Mouse (Mus musculus) neural tube, embryonic 14.5 days (tissue): Measurements from ENCODE around the gene Proser3. TPM values are rescaled to one million over a fixed set of nuclear protein-coding genes. Genes with fewer than 3 reads are reported as not detected.

Experiments
- ATAC-seq: fragments of 200-750 bp; cut with Nextera tagmentation; 2 replicates; pipeline ENCODE4 v1.8.0; 2017; ENCODE audit warnings: low read depth, mild to moderate bottlenecking, moderate TSS enrichment, moderate library complexity
- H3K27ac ChIP-seq: fragments of 300-500 bp; sonication (generic); 2 replicates; pipeline ENCODE4 v1.5.1; 2014; ENCODE audit warnings: low read depth, mild to moderate bottlenecking, control low read depth, low read length, moderate library complexity, mixed read lengths
- H3K27me3 ChIP-seq: fragments of 300-500 bp; sonication (generic); 2 replicates; pipeline ENCODE4 v1.6.1; 2014; ENCODE audit warnings: low read length; ENCODE audit not compliant: control insufficient read depth, insufficient read depth
- H3K36me3 ChIP-seq: fragments of 300-500 bp; sonication (generic); 2 replicates; pipeline ENCODE4 v1.6.1; 2014; ENCODE audit warnings: low read length, mixed read lengths; ENCODE audit not compliant: control insufficient read depth, insufficient read depth
- H3K4me1 ChIP-seq: fragments of 300-500 bp; sonication (generic); 2 replicates; pipeline ENCODE4 v1.6.1; 2014; ENCODE audit warnings: low read length; ENCODE audit not compliant: control insufficient read depth, insufficient read depth
- H3K4me2 ChIP-seq: fragments of 300-500 bp; sonication (generic); 2 replicates; pipeline ENCODE4 v1.6.1; 2014; ENCODE audit warnings: mild to moderate bottlenecking, low read depth, low read length, control low read depth
- H3K4me3 ChIP-seq: fragments of 300-500 bp; sonication (generic); 2 replicates; pipeline ENCODE4 v1.5.1; 2014; ENCODE audit warnings: low read depth, low read length, control low read depth, mixed read lengths
- H3K9ac ChIP-seq: fragments of 300-500 bp; sonication (generic); replicated peaks from 2 replicates; pipeline ENCODE4 v1.6.1; 2014; ENCODE audit warnings: low read depth, mild to moderate bottlenecking, control low read depth, low read length, mixed read lengths
- H3K9me3 ChIP-seq: fragments of 300-500 bp; sonication (generic); 2 replicates; pipeline ENCODE4 v1.6.1; 2016; ENCODE audit warnings: low read length; ENCODE audit not compliant: control insufficient read depth
- WGBS: fragments of 180-500 bp; shearing (Covaris S2); extraction: QIAGEN DNeasy Blood & Tissue Kit; methylation state at CpG from one replicate; pipeline ENCODE4 v1.1.7; 2014; 5-methylcytosine and 5-hydroxymethylcytosine counted together
- polyA plus RNA-seq: library from polyadenylated mRNA; unstranded; fragments of >200 nt; fragmentation: Nextera tagmentation; extraction: Ambion mirVana; gene quantifications from 2 replicates; pipeline ENCODE4 v1.2.1, GENCODE M21; 2014

The Proser3 gene
- polyA plus RNA-seq, 1 experiment from 2014 or later = 11.1 TPM

DNA sequence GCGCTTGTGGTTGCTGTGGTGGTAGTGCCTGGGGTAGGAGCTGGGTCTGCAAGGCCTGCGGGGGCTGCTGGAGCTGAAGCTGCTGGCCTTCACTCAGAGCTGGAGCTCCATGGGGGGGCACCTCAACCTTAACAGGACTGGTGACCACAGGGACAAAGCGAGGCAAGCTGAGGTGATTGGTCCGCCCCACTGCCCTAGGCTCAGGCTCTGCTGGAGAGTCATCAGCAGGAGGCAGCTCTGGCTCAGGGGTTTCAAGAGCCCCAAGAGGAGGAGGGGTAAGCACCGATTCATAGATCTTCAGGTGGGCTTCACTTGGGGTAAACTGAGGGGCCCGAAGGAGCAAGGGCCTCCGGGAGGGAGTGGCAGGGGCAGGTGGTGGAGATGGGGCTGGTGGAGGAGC, 33.1 kb upstream of the Proser3 start:
- peaks cover 13% of the 10 kb centered on the region for H3K4me1 ChIP-seq
- H3K4me3 ChIP-seq = no peak overlapping the region
- no peak overlapping the region for H3K4me2 ChIP-seq
- H3K27me3 ChIP-seq = peaks cover 3% of the 10 kb centered on the region; the same call in 1 of the 2 replicates
- WGBS = 97% methylated on average over 7 of the region's 7 CpGs
- H3K27ac ChIP-seq = no peak overlapping the region
- no peak overlapping the region for H3K9ac ChIP-seq
- no peaks in the 10 kb centered on the region for H3K9me3 ChIP-seq
- no peak for ATAC-seq
- H3K36me3 ChIP-seq = peaks cover 60% of the 10 kb centered on the region

DNA sequence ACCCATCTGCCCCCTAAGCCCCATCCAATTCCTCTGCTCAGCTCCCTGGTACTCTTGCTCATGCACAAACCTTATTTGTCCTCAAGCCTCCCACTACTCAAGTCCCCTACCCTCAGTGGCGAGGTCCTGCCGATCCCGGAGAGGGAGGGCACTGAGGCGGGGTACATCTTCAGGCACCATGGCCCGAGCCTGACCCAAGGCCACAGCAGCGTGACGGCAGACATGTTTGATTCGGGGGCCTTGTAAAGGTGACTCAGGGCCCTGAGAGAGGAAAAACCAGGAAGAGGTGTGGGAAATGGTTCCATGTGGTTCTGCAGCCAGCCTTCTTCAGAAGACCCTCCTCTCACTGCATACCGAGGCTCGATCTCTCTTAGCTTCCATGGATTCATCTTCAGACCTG, 32.2 kb upstream of the Proser3 start:
- ATAC-seq = no peak
- no peak overlapping the region for H3K9ac ChIP-seq
- no peak overlapping the region for H3K4me2 ChIP-seq
- H3K4me1 ChIP-seq = peaks cover 13% of the 10 kb centered on the region
- no peak overlapping the region for H3K27ac ChIP-seq
- peaks cover 3% of the 10 kb centered on the region; the same call in 1 of the 2 replicates for H3K27me3 ChIP-seq
- H3K9me3 ChIP-seq = no peaks in the 10 kb centered on the region
- peaks cover 69% of the 10 kb centered on the region for H3K36me3 ChIP-seq
- WGBS = 93% methylated on average over 10 of the region's 10 CpGs
- H3K4me3 ChIP-seq = no peak overlapping the region

- H3K4me1 ChIP-seq = peaks cover 1% of the 10 kb centered on the region; the same call in 1 of the 2 replicates
- no peak overlapping the region for H3K9ac ChIP-seq
- ATAC-seq = no peak
- WGBS = 97% methylated on average over 16 of the region's 16 CpGs
- H3K9me3 ChIP-seq = no peaks in the 10 kb centered on the region
- no peak overlapping the region for H3K27ac ChIP-seq
- H3K27me3 ChIP-seq = no peaks in the 10 kb centered on the region
- peaks cover 94% of the 10 kb centered on the region for H3K36me3 ChIP-seq
- no peak overlapping the region for H3K4me2 ChIP-seq
- H3K4me3 ChIP-seq = no peak overlapping the region
Observed at GRCm38 (mm10) chr7:30581547-30581946, 29.4 kb upstream of the Proser3 start.

GRCm38 (mm10) chr7:30579950-30580349, 27.9 kb upstream of the Proser3 start:
- H3K4me3 ChIP-seq = no peak overlapping the region
- no peaks in the 10 kb centered on the region for H3K27me3 ChIP-seq
- H3K4me1 ChIP-seq = no peaks in the 10 kb centered on the region
- H3K9me3 ChIP-seq = no peaks in the 10 kb centered on the region
- no peak for ATAC-seq
- no peak overlapping the region for H3K4me2 ChIP-seq
- WGBS = 95% methylated on average over 8 of the region's 8 CpGs
- H3K9ac ChIP-seq = no peak overlapping the region
- no peak overlapping the region for H3K27ac ChIP-seq
- H3K36me3 ChIP-seq = peaks cover 95% of the 10 kb centered on the region

GRCm38 (mm10) chr7:30572969-30573368, 20.9 kb upstream of the Proser3 start:
- H3K4me1 ChIP-seq = no peaks in the 10 kb centered on the region
- no peak for ATAC-seq
- H3K27me3 ChIP-seq = no peaks in the 10 kb centered on the region
- H3K4me2 ChIP-seq = no peak overlapping the region
- H3K4me3 ChIP-seq = no peak overlapping the region
- WGBS = 96% methylated on average over 2 of the region's 2 CpGs
- no peak overlapping the region for H3K9ac ChIP-seq
- H3K27ac ChIP-seq = no peak overlapping the region
- H3K36me3 ChIP-seq = peaks cover 92% of the 10 kb centered on the region
- no peaks in the 10 kb centered on the region for H3K9me3 ChIP-seq

DNA sequence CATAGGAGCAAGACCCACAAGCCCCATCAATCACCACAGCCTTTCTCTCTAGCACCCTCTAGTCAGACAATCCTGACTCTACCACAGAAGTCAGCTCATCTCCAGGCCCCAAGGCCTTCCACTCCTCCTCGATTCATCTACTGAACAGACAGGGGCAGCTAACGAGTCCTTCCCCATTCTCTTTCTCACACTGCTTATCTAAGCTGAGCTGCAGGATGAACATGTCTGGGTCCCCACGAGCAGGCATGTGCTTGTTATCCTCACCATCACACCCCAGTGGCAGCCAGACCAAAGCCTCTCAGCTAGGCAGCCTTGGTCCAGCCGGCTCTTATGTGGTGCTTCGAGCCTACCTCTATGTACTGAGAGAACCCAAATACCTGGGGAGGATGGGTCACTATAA, 20.3 kb upstream of the Proser3 start:
- no peaks in the 10 kb centered on the region for H3K27me3 ChIP-seq
- ATAC-seq = no peak
- no peaks in the 10 kb centered on the region for H3K9me3 ChIP-seq

GRCm38 (mm10) chr7:30567555-30567954, 15.5 kb upstream of the Proser3 start:
- no peaks in the 10 kb centered on the region for H3K27me3 ChIP-seq
- H3K27ac ChIP-seq = no peak overlapping the region
- no peak for ATAC-seq
- no peak overlapping the region for H3K9ac ChIP-seq
- H3K36me3 ChIP-seq = peaks cover 58% of the 10 kb centered on the region
- no peak overlapping the region for H3K4me3 ChIP-seq
- H3K4me1 ChIP-seq = peaks cover 7% of the 10 kb centered on the region
- H3K9me3 ChIP-seq = no peaks in the 10 kb centered on the region
- H3K4me2 ChIP-seq = no peak overlapping the region
- WGBS = 92% methylated on average over 11 of the region's 11 CpGs

More for the DNA sequence above, 20.3 kb upstream of the Proser3 start:
- Histone ChIP-seq H3K36me3 (peaks cover 89% of the 10 kb centered on the region), H3K4me3 (no peak overlapping the region), H3K4me2 (no peak overlapping the region), H3K9ac (no peak overlapping the region), H3K4me1 (no peaks in the 10 kb centered on the region), H3K27ac (no peak overlapping the region)
- 91% methylated on average over 5 of the region's 5 CpGs for WGBS

GRCm38 (mm10) chr7:30566033-30566432, 13.9 kb upstream of the Proser3 start:
- Histone ChIP-seq H3K9me3 (no peaks in the 10 kb centered on the region), H3K9ac (no peak overlapping the region), H3K27ac (no peak overlapping the region), H3K36me3 (peaks cover 46% of the 10 kb centered on the region), H3K4me3 (no peak overlapping the region), H3K4me2 (no peak overlapping the region), H3K4me1 (peaks cover 7% of the 10 kb centered on the region), H3K27me3 (no peaks in the 10 kb centered on the region)
- 89% methylated on average over 9 of the region's 9 CpGs for WGBS
- no peak for ATAC-seq

DNA sequence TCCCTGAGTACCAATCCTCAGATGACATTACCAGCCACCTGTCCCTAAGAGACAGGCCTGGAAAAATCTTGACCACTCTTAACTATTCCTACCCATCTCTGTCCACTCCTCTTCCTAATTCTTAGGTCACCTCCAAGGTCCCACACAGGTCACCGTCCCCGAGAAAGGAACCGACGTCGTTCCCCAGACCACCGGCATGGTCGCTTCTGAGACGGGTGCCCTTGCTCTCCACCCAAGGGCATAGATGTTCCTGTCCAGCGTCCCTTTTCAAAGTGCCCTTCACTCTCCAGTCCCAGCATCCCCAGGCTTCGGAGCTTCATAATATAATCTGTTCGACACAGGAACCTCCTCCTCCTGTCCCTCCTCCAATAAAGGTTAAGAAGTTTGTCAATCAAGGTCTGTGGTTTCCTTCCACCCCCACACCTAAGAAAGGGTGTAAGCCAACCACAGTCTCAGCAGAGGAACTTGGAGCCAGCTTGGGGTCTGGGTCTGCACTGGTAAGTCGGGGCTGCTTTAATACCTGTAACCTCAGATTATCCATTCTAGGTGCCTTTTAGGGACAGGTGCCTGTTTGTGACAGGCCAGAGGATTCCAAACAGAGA, 13.0 kb upstream of the Proser3 start, which contains the start of gene Igflr1:
TSS of gene Igflr1 (plus strand) at position 458 of the 602 bp plus-strand sequence.
- no peak within 1 kb of the TSS for H3K4me3 ChIP-seq
- peaks cover 37% of the 10 kb centered on the region for H3K36me3 ChIP-seq
- no peaks in the 10 kb centered on the region for H3K9me3 ChIP-seq
- 96% methylated on average over 12 of the region's 12 CpGs for WGBS
- H3K27me3 ChIP-seq = no peaks in the 10 kb centered on the region
- ATAC-seq = no peak
- peaks cover 7% of the 10 kb centered on the region for H3K4me1 ChIP-seq
- no peak within 1 kb of the TSS for H3K9ac ChIP-seq
- H3K4me2 ChIP-seq = peak within 1 kb of the TSS; percentile 54; the same call in 1 of the 2 replicates
- H3K27ac ChIP-seq = no peak within 1 kb of the TSS
